Mouse (Mus musculus): ENCODE results near the gene Adar.

GRCm38 (mm10) chr3:89728848-89729247 lies 14.0 kb downstream of the Adar start:
- TF ChIP-seq CTCF (IDR thresholded peaks at IDR 0.05) = peak; percentile 23
- TF ChIP-seq EP300 (IDR thresholded peaks at IDR 0.05) = no peak

Data from lung, postnatal 0 days (tissue).